Mouse (Mus musculus) lung, postnatal 0 days (tissue): ENCODE data around the gene Dynlt1f. TPM values are rescaled to one million over a fixed set of nuclear protein-coding genes. Genes with fewer than 3 reads are reported as not detected.
"Not testable (repeated sequence)": the region's sequence is repeated elsewhere in the genome, so short reads cannot be mapped to it uniquely, and the experiment has no call there.

ENCODE experiments used
- ATAC-seq: fragments of 200-750 bp; cut with Nextera tagmentation; 2 replicates; pipeline ENCODE4 v1.8.0; 2017; ENCODE audit warnings: moderate library complexity
- DNase-seq: peaks from one replicate; pipeline ENCODE4 v3.0.0-alpha.2; 2016; ENCODE audit warnings: low spot score
- H3K27ac ChIP-seq: fragments of 300-500 bp; sonication (generic); 2 replicates; pipeline ENCODE4 v1.5.1; 2014; ENCODE audit warnings: antibody characterized with exemption, mild to moderate bottlenecking, low read length, mixed read lengths
- H3K27me3 ChIP-seq: fragments of 300-500 bp; sonication (generic); replicated peaks from 2 replicates; pipeline ENCODE4 v1.6.1; 2014; ENCODE audit warnings: low read length, mixed read lengths; ENCODE audit not compliant: insufficient read depth
- H3K36me3 ChIP-seq: fragments of 300-500 bp; sonication (generic); 2 replicates; pipeline ENCODE4 v1.6.1; 2014; ENCODE audit warnings: low read length, mixed read lengths; ENCODE audit not compliant: insufficient read depth
- H3K4me1 ChIP-seq: fragments of 300-500 bp; sonication (generic); 2 replicates; pipeline ENCODE4 v1.6.1; 2014; ENCODE audit warnings: antibody characterized with exemption, low read depth, low read length, mixed read lengths; ENCODE audit not compliant: insufficient read depth
- H3K4me2 ChIP-seq: fragments of 300-500 bp; sonication (generic); replicated peaks from 2 replicates; pipeline ENCODE4 v1.6.1; 2014; ENCODE audit warnings: low read depth, mild to moderate bottlenecking, low read length, moderate library complexity, mixed read lengths
- H3K4me3 ChIP-seq: fragments of 300-500 bp; sonication (generic); 2 replicates; pipeline ENCODE4 v1.5.1; 2014; ENCODE audit warnings: low read depth, low read length
- H3K9ac ChIP-seq: fragments of 300-500 bp; sonication (generic); replicated peaks from 2 replicates; pipeline ENCODE4 v1.6.1; 2014; ENCODE audit warnings: low read depth, mild to moderate bottlenecking
- H3K9me3 ChIP-seq: fragments of 300-500 bp; sonication (generic); 2 replicates; pipeline ENCODE4 v1.6.1; 2016; ENCODE audit warnings: low read length, mixed read lengths
- WGBS: fragments of 180-500 bp; shearing (Covaris S2); extraction: QIAGEN DNeasy Blood & Tissue Kit; methylation state at CpG from one replicate; pipeline ENCODE4 v1.1.7; 2014; 5-methylcytosine and 5-hydroxymethylcytosine counted together
- polyA plus RNA-seq: library from polyadenylated mRNA; unstranded; fragments of >200 nt; fragmentation: Nextera tagmentation; extraction: Ambion mirVana; gene quantifications from 2 replicates; pipeline ENCODE4 v1.2.1, GENCODE M21; 2015

The Dynlt1f gene
- polyA plus RNA-seq, 1 experiment from 2014 or later: 185 TPM

DNA sequence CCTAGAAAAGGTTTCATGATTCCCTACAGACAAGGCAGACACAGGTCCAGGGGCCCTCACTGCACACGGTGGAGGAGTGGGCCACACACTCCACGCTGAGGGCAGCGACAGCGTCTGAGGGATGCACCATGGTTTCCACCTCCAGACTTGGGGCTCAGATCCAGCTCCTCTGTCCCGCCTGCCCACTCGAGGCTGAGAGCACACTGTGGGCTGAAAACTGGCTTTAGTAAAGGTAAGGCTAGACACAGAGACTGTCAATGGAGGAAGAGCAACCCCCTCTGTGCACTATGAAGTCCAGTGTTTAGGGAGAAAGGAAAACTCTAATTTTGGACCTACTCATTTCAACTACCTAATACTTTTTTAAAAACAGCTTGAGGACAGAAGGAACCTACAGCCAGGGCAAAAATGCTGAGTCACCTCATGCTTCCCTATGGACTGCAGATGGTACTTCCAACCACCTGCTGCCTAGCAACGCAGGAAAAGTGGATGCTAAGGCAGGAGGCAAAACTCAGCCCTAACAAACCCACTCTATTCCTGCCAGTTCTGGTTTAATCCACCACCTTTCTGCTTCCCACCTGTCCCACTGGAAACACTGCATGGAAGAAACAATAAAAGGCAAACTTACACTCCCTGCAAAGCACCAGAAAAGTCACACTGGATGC lies 4.7 kb downstream of the Dynlt1f start:
- H3K4me2 ChIP-seq, ATAC-seq, H3K4me1 ChIP-seq, H3K27me3 ChIP-seq, H3K9me3 ChIP-seq, H3K36me3 ChIP-seq, H3K27ac ChIP-seq, DNase-seq, H3K9ac ChIP-seq, H3K4me3 ChIP-seq: not testable (repeated sequence)
- WGBS: 83% methylated on average over 3 of the region's 7 CpGs

DNA sequence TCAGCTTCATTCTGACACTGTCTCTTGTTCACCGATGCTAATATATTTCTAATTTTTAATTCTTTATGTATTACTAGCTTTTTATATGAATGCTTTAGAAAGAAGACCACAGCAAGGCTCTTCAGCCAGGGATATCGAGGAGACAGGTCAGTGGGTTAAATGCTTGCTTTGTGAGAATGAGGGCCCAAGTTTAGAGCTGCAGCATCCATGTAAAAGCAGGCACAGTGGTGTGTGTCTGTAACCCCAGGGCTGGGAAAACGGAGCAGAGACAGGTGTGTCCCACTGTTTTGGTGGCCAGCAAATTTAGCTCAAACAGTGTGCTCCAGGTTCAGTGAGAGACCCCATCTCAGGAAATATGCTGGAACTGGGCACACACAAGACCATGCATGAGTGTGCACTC lies 8.2 kb downstream of the Dynlt1f start:
- not testable (repeated sequence) for DNase-seq, H3K9ac ChIP-seq, H3K36me3 ChIP-seq, H3K27me3 ChIP-seq, H3K4me3 ChIP-seq, H3K27ac ChIP-seq, H3K4me2 ChIP-seq, H3K4me1 ChIP-seq, H3K9me3 ChIP-seq, ATAC-seq
- WGBS: 83% methylated on average over 3 of the region's 3 CpGs

DNA sequence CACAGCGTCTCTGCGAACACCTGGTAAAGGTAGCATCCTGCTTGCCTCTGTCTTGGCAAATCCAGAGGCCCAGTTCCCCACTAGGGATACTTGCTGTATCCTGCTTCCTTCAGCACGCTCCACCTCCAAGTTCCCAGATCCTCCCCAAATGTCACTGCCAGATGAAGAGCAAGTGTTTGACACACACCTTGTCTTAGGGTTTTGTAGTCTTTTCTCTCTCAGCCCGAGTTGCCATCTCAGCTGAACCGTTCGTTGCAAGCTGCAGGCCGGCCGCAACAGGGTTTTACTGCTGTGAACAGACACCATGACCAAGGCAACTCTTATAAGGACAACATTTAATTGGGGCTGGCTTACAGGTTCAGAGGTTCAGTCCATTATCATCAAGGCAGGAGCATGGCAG lies 8.9 kb downstream of the Dynlt1f start:
- not testable (repeated sequence) for H3K27ac ChIP-seq, ATAC-seq, H3K4me3 ChIP-seq, H3K27me3 ChIP-seq, H3K9ac ChIP-seq, H3K4me1 ChIP-seq, H3K9me3 ChIP-seq, H3K36me3 ChIP-seq, DNase-seq, H3K4me2 ChIP-seq
- WGBS: 97% methylated on average over 7 of the region's 8 CpGs

DNA sequence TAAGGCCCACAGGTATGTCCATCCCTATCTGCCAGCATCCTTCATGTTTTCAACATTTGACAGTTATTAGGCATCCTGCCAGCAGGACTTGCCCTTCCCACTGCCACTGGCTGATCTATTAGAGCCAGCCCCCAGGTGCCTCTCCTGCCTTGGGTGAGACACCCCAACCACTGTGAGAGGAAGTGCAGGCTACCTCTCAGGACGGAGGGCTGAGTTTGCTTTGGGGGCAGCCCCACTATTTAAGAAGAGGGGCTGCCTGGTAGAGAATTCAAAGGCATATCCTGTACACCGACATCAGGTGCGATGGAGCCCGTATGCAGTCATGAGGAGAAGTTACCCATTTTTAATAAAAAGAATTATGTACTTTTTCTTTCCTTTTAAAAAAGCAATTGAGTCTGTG lies 10.0 kb downstream of the Dynlt1f start:
- H3K9me3 ChIP-seq, H3K4me3 ChIP-seq, H3K4me1 ChIP-seq, H3K4me2 ChIP-seq, H3K27me3 ChIP-seq, H3K27ac ChIP-seq, H3K36me3 ChIP-seq, DNase-seq, H3K9ac ChIP-seq, ATAC-seq: not testable (repeated sequence)
- WGBS: 50% methylated on average over 1 of the region's 4 CpGs

GRCm38 (mm10) chr17:6644673-6645072 lies 11.0 kb downstream of the Dynlt1f start:
- not testable (repeated sequence) for H3K4me1 ChIP-seq, H3K9ac ChIP-seq, DNase-seq, H3K36me3 ChIP-seq, ATAC-seq, H3K4me2 ChIP-seq, H3K4me3 ChIP-seq, H3K9me3 ChIP-seq, H3K27ac ChIP-seq, H3K27me3 ChIP-seq
- WGBS: 87% methylated on average over 4 of the region's 4 CpGs

DNA sequence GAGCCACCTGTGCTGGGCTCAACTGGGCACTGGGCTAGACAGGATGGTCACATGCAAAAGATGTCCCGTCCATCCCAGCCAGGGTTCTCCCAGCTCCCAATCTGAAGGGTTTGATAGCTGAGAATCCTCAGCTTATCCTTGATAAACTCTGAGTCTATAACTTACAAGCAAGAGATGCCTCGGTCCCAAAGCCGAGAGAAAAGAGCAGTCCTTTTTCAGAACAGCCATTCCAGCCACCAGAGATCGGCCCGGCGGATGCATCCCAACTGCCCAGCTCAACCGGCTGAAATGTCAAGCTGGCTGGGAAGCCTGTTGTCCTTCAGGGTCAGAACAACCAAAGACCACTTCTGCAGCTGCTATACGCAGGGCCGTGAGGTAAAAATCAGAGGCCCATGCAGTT lies 11.5 kb downstream of the Dynlt1f start:
- not testable (repeated sequence) for H3K36me3 ChIP-seq, DNase-seq, H3K4me3 ChIP-seq, H3K4me2 ChIP-seq, H3K9ac ChIP-seq, ATAC-seq, H3K9me3 ChIP-seq, H3K27me3 ChIP-seq, H3K4me1 ChIP-seq, H3K27ac ChIP-seq
- WGBS: 98% methylated on average over 7 of the region's 9 CpGs

DNA sequence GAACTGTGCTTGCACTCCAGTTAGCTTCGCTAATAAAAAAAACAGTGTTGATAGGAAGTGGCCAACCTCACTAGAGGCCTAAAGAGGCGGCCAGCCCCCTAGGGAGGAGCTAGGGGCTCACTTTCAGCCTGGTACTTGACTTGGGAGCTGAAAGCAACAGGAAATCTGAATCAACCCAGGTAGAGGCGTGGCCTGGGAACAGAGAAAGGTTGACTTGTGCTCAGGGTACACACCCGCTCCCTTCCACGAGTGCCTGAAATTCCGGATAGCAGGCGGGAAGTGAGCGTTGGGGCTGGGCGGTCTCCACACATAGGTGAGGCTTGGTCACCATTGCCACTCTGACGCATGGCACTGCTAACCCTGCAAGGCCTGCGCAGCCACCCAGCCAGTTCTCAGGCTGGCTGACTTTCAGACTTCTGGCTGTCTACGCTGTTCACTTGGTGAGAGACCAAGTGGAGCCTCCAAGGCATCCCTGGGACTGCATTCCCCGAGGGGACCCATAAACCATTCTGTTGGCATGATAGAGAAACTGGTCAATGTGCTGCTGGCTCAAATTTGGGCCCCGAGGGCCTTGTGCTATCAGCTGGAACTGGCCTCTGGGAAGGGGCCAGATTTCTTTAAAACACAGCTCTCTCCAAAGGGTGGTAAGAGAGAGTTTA lies 14.8 kb downstream of the Dynlt1f start:
- not testable (repeated sequence) for H3K4me1 ChIP-seq, H3K27me3 ChIP-seq, H3K4me3 ChIP-seq, H3K4me2 ChIP-seq, H3K9ac ChIP-seq, H3K27ac ChIP-seq, H3K9me3 ChIP-seq, H3K36me3 ChIP-seq
- ATAC-seq (peak; percentile 96), DNase-seq (peak; percentile 67)
- 57% methylated on average over 14 of the region's 14 CpGs for WGBS

DNA sequence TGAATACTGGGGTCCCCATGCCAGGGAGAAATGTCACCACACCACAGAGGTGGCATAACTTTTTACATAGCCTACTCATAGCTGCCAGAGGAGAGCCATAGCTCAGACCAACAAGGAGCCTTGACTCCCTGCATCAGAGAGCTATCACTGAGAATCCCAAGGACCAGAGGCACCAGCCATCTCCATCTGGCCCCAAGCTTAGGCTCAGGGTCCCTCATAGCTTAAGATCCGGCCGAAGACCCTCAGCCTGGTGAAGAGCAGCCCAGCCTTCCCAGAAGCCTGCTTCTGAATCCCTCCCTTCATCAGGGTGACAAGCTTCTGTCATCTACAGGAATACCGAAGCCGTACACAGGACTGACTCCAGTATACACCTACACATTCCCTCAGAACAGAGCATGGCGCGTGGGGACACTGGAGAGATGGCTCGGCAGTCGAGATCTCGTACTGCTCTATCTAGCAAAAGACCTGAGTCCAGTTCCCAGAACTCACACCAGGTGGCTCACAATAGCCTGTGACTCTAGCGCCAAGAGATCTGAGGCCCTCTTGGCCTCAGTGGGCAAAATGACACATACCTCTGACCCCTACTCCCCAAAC lies 15.6 kb downstream of the Dynlt1f start:
- H3K9me3 ChIP-seq, H3K9ac ChIP-seq, H3K36me3 ChIP-seq, H3K27ac ChIP-seq, H3K4me2 ChIP-seq, H3K4me1 ChIP-seq, H3K4me3 ChIP-seq, H3K27me3 ChIP-seq: not testable (repeated sequence)
- DNase-seq (peak; percentile 2), ATAC-seq (0 out of 2 replicates have a peak, but pooled peaks have one; percentile 5)
- WGBS: 80% methylated on average over 10 of the region's 10 CpGs

DNA sequence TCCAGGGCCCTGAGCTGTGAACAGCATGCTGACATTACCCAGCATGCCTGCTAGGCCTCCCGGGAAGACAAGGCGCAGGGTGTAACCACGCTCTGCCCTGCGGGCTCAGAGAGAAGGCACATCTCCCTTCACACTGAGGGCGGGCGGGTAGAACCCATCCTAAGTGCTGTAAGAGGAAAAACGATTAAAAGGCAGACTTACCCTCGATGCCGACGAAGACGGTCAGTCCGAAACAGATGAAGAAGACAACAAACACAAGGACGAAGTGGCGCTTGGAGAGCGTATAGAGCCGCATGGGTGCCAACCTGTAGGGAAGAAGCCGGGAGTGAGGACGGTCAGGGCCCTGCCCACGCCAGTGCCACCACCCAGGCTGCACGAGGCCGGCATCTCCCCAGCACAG lies 16.2 kb downstream of the Dynlt1f start:
- not testable (repeated sequence) for ATAC-seq, H3K9me3 ChIP-seq, DNase-seq

More for the DNA sequence above, 16.2 kb downstream of the Dynlt1f start:
- H3K4me3 ChIP-seq, H3K4me2 ChIP-seq, H3K4me1 ChIP-seq, H3K27ac ChIP-seq, H3K36me3 ChIP-seq, H3K9ac ChIP-seq, H3K27me3 ChIP-seq: not testable (repeated sequence)
- WGBS: 96% methylated on average over 13 of the region's 21 CpGs
